Mouse (Mus musculus): ENCODE results near the gene Swi5.

Gene Swi5

GRCm38 (mm10) chr2:32287923-32288367 lies at the start of gene Swi5:
Gene Swi5, minus strand, starts transcription at chr2:32288075.
- DNase-seq (ENCODE audit: low spot score) = peak; percentile 100

GRCm38 (mm10) chr2:32335888-32336287 lies 48.0 kb upstream of the Swi5 start:
- DNase-seq (ENCODE audit: low spot score) = no peak

GRCm38 (mm10) chr2:32332159-32332558 lies 44.3 kb upstream of the Swi5 start:
- no peak for DNase-seq (ENCODE audit: low spot score)

DNA sequence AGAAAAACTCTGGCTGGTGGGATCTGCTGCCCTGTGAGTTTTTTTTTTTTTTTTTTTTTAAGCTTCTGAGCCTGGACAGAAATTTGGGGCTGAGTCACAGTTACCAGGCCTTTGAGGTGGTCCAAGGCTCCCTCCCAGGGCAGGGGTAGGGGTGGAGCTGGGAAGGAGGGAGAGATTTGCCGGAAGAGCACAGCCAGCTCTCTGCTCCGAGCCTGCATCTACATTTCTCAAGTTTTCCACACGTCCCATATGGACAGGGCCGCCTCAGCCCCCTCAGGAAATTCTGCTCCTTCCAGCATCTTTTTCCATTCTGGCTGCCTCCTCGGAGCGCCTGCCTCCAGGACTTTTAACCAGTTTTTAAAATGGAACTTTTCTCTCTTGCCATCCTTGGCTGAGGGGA lies 41.7 kb upstream of the Swi5 start:
- no peak for DNase-seq (ENCODE audit: low spot score)

- DNase-seq (ENCODE audit: low spot score) = no peak
Observed at GRCm38 (mm10) chr2:32328911-32329460, 41.1 kb upstream of the Swi5 start.

DNA sequence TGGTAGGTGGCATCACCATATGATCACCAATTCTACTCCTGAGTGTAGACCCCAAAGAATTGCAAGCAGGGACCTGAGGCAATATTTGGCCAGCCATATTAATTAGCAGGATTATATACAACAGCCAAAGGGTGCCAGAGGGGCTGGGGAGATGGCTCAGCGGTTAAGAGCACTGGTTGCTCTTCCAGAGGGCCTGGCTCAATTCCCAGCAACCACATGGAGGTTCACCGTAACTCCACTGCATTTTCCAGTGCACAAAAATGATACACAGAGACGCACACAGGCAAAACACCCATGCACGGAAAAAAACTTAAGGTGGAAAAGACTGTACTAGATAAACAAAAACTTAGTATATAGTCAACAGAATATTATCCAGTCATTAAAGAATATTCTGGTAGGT lies 39.3 kb upstream of the Swi5 start:
- DNase-seq (ENCODE audit: low spot score) = no peak

DNA sequence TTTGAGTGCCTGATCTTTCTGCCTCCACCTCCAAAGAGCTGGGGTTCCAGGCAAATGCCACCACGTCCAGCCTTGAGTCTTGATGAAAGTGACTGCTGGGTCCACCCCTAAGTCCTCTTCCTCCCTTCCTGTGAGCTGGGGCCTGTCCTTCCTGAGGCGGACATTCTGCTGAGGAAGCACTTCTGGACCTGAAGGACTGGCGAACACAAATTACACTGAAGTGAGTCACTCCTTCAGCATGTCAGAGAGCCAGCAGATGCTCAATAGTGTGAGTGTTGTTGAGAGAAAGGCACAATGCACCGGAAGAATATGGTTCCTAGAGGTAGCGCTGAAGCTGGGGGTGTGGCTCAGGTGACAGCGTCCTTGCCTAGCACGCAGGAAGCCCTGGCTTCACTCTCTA lies 37.5 kb upstream of the Swi5 start:
- peak; percentile 37 for DNase-seq (ENCODE audit: low spot score)

- no peak for DNase-seq (ENCODE audit: low spot score)
Observed at GRCm38 (mm10) chr2:32324322-32324721, 36.4 kb upstream of the Swi5 start.

GRCm38 (mm10) chr2:32322754-32323741 lies 35.2 kb upstream of the Swi5 start:
- no peak for DNase-seq (ENCODE audit: low spot score)

DNA sequence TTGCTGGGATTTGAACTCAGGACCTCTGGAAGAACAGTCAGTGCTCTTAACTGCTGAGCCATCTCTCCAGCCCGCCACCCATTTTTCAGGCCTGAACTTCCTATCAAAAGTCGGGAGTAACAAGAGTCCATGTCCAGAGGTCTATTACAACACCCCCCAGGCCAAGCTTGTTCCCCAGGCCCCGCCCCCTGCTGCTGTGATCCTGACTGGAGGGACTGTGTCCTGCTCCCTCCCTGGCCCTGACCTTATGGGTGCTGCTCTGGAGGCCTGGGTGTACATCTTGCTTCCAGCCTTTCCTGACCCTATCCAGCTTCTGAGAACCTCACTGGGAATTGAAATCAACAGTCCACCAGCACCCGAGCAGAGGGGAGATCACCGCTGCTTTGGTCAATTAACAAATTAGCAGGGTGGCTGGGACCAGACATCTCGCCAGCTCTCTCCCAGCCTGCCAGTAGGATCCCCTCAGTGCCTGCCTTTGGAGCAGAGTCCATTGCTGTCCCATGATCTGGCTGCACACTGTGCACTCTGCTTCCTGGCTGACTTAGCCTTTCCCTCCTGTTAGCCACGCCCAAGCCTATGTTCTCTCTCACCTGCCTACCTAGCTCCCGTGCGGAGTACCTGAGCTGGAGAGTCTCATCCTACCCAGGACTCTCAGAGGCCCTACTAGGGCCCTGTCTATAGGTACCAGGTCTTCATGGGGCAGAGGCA lies 33.9 kb upstream of the Swi5 start:
- peak; percentile 54 for DNase-seq (ENCODE audit: low spot score)

DNA sequence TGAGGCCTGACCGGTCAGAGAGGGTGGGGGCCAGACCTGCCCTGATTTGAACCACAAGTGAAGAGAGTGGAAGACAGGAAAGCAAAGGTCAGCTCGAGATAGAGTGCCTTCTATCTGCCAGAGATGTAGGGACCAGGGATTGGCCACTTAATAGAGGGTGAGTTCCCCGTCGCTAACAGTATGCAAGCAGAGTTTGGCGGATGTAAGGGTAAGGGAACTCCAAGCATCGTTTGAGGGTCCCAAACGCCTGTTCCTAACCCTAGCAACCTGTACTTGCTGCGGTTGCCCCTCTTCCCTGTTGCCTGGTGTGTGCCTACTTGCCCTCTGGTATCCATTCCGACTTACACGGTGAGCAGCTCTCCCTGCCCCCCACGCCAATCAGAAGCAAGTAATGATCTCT lies 32.8 kb upstream of the Swi5 start:
- no peak for DNase-seq (ENCODE audit: low spot score)

DNA sequence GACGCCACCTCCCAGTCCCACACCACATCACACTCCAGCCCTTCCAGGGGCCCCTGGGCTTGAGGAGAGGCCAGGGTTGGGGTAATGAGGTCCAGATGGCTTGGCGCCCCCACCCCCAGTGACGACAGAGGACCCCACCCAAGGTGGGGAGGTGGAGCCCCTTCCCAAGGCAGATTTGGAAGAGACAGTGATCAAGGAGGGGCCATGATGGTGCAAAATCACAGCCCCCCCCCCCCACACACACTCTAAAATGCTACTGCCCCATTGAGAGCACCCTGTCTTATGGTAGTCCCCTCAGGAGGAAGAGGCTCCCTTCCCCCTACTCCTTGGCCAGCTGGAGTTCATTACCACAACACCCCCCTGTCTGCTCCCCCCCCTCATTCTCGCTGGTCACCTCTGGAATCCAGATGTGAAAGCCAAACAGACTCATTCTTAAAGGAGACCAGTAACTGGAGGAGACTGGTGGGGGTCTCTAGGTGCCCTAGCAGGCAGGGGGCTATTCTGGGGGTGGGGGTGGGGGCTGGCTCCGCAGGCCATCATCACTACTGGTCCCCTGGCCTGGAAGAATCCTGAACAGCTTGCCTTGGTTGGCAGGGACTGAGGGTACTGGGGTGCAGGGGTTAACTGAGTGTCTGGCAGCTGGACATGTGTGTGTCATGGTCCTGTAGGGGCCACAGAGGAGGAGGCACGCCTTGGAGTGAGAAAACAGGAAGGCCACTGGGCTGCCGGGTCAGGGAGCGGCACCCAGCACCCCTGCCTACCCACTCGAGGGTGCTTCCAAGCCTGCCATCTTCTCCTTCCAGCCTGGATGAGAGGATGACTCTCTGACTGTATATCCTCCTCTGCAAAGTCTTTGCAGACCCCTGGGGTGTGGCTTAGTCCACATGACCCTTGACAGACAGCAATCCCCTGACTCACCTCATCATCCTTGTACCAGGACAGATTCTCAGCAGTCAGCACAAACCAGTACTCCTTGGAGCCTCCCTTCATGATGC lies 32.0 kb upstream of the Swi5 start:
- no peak for DNase-seq (ENCODE audit: low spot score)

GRCm38 (mm10) chr2:32318709-32319585 lies 31.1 kb upstream of the Swi5 start:
- DNase-seq (ENCODE audit: low spot score) = no peak

GRCm38 (mm10) chr2:32317791-32318417 lies 30.0 kb upstream of the Swi5 start:
- DNase-seq (ENCODE audit: low spot score) = peak; percentile 87

- no peak for DNase-seq (ENCODE audit: low spot score)
Observed at GRCm38 (mm10) chr2:32316887-32317656, 29.2 kb upstream of the Swi5 start.

- DNase-seq (ENCODE audit: low spot score) = peak; percentile 62
Observed at GRCm38 (mm10) chr2:32315751-32316150, 27.9 kb upstream of the Swi5 start.

GRCm38 (mm10) chr2:32314831-32315230 lies 27.0 kb upstream of the Swi5 start:
- no peak for DNase-seq (ENCODE audit: low spot score)

DNA sequence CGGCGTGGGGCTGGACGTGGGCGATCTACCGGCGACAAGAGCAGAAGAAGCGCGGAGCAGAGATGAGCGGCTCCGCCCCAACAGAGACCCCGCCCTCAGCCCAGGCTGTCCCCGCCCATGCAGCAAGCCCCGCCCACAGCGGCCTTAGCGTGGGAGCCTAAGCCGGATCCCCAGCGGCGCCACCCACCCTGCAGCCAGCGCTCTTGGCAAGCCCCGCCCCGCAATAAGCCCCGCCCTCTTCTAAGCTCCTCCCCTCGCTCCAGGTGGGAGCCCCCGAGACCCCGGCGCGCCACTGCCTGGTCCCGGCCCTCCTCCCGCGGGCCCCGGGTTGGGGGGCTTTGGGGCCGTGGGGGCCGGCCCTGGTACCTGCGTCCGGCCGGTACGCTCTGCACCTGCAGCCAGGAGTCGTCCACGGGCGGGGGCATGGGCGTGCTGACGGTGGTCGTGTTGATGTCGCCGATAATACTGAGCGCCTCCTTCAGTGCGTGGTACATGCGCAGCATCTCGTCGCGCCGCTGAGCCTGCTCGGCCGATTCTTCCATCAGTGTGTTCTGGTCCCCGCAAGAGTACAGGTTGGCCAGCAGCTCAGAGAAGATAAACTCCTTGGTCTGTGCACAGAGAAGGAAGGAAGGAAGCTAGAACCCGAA lies 24.6 kb upstream of the Swi5 start:
- DNase-seq (ENCODE audit: low spot score) = no peak
